Mouse (Mus musculus): ENCODE measurements around the gene Tbx2. TPM values are rescaled to one million over a fixed set of nuclear protein-coding genes. Genes with fewer than 3 reads are reported as not detected.

Gene Tbx2
- polyA plus RNA-seq (2015; fragmentation: Nextera tagmentation; extraction: Ambion mirVana): 40.9 and 44.9 TPM in 2 replicates

DNA sequence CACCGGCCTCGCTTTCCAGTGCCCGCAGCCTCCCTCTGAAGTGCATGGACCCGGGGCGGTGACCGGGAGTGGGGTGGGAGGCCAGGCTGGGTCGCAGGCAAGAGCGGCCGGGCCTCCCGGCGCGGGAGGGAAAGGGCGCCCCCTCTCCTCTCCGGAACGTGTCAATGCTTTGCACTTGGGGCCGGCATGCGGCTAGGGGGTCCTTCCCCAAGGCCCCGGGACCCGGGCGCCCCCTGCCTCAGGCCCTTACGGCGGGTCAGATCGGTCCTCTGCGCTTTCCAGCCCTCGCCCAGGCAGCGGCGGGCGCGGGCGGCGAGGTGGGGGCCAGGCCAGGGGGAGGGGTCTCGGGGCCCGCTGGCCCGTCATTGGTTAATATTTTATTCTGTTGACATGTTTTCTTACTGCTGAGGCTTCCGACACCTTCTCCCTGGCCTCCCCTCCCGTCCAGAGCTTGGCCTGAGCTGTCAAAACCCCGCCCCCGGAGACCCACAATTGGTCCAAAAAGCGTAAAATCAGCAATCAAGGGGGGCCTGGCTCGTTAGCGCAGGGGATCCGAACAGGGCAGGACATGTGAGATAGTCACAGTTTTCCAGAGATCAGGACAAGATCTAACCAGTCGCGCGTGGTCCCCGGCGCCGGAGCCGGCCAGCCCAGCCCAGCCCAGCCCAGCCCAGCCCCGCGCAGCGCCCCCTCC is at the start of gene Tbx2:
Gene Tbx2, plus strand, starts transcription at position 321 of the 694 bp plus-strand sequence.
- H3K9me3 ChIP-seq: no peaks in the 10 kb centered on the region
- ATAC-seq (ENCODE audit: borderline replicate concordance, extremely low read depth, low FRiP score, low TSS enrichment): peak; percentile 89
- under 1% methylated on average over 42 of the region's 52 CpGs for WGBS
- H3K4me2 ChIP-seq: peak within 1 kb of the TSS; percentile 87
- H3K36me3 ChIP-seq: no peaks in the 10 kb centered on the region
- peak within 1 kb of the TSS; percentile 64 for H3K4me3 ChIP-seq
- peak within 1 kb of the TSS; percentile 74 for H3K9ac ChIP-seq
- peaks cover 41% of the 10 kb centered on the region for H3K4me1 ChIP-seq
- peaks cover 84% of the 10 kb centered on the region for H3K27me3 ChIP-seq
- H3K27ac ChIP-seq: peak within 1 kb of the TSS; percentile 97

DNA sequence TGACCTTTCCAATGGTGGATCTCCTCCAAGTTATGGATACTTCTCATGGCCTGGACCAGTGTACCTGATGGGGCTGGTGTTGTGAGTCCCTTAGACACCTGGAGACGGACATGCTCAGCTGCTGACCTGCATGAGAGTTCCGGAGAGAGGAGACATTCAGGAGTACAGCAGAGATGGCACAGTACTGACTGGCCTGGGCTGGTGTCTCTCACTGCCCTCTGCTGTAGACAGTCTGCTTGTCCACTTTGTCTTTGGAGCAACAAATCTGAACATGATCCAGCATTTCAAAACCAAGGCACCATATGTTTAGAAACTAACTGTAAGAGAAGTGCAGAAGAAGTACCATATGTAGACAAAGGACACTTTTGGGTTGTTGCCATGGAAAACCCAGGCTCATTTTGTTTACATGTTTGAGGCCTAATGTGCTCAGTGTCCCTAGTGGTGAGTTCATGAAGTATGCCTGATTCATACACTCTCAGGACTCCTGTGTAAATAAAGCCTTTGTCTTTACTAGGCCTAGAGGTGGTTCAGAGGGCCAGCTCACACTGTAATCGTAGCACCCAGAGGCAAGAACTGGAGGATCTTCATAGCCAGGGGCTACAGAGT is 46.1 kb upstream of the Tbx2 start:
- Histone ChIP-seq H3K4me1 (peaks cover 28% of the 10 kb centered on the region), H3K27ac (peak overlapping the region; percentile 82), H3K4me2 (no peak overlapping the region), H3K9ac (no peak overlapping the region), H3K36me3 (no peaks in the 10 kb centered on the region), H3K27me3 (no peaks in the 10 kb centered on the region), H3K9me3 (no peaks in the 10 kb centered on the region), H3K4me3 (no peak overlapping the region)
- WGBS: 61% methylated on average over 3 of the region's 3 CpGs
- peak; percentile 79 for ATAC-seq (ENCODE audit: borderline replicate concordance, extremely low read depth, low FRiP score, low TSS enrichment)

DNA sequence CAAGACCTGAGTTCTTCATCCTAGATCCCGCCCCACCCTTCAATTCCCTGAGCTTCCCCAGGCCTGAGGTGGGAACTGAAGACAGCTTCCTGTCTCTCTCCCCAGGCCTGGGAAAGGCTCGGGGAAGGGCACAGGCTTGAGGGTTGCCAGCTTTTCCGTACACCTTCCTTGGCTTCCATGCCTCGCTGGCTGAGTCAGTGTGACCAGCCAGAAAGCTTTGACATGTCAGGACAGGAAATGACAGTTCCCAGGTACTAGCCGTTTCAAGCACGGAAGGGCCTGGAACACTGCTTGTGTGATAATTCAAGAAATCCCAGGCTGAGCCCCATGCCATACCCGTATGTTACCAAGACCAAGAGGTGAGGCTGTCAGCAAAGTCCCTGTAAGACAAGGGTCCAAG is 42.6 kb upstream of the Tbx2 start:
- ATAC-seq (ENCODE audit: borderline replicate concordance, extremely low read depth, low FRiP score, low TSS enrichment): no peak
- Histone ChIP-seq H3K27ac (no peak overlapping the region), H3K9me3 (no peaks in the 10 kb centered on the region), H3K36me3 (no peaks in the 10 kb centered on the region), H3K9ac (no peak overlapping the region), H3K27me3 (no peaks in the 10 kb centered on the region), H3K4me3 (no peak overlapping the region), H3K4me1 (peaks cover 43% of the 10 kb centered on the region), H3K4me2 (no peak overlapping the region)
- WGBS: 71% methylated on average over 7 of the region's 7 CpGs

DNA sequence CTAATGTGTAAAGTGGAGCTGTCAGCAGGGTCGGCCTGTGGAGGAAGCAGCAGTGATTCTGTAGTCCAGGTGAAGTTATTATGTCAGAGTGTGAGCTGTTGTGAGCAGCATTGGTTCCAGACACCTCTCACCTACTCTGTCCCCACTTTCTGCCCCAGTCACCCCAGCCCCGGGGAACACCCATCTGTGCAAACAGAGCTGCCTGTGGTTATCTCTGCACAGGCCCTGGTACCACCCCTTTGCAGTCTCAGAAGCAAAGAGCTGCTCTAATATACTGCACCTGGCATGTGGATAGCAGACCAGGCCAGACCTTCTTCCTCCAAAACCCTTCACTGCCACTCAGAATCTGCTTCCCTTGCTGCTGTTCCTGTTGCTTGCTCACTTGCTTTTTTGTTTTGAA is 42.1 kb upstream of the Tbx2 start:
- Histone ChIP-seq H3K27ac (peak overlapping the region; percentile 86), H3K9ac (no peak overlapping the region), H3K36me3 (no peaks in the 10 kb centered on the region), H3K4me1 (peaks cover 42% of the 10 kb centered on the region), H3K4me2 (no peak overlapping the region), H3K27me3 (no peaks in the 10 kb centered on the region), H3K9me3 (no peaks in the 10 kb centered on the region), H3K4me3 (no peak overlapping the region)
- no peak for ATAC-seq (ENCODE audit: borderline replicate concordance, extremely low read depth, low FRiP score, low TSS enrichment)
- 53% methylated on average over 2 of the region's 2 CpGs for WGBS

DNA sequence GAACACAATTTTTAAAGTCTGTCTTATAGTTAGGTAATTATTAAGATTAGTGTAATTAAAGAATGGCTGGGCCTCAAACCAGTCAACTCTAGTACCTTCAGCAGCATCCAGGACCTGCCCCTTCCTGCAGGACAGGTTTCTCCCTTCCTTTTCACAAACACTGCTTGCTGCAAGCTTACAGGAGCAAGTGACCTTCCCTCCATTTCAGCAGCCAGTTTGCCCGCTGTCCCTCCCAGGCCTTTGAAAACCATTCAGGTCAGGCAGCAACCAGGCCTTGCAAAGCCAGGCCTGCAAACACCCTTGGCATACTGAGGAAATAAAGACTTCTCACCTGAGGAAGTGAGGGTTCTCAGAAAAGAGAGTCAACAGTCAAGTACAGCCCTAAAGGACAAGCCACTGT is 41.1 kb upstream of the Tbx2 start:
- 61% methylated on average over 1 of the region's 1 CpGs for WGBS
- no peak overlapping the region for H3K4me2 ChIP-seq
- H3K4me1 ChIP-seq: peaks cover 32% of the 10 kb centered on the region
- H3K9ac ChIP-seq: no peak overlapping the region
- no peak overlapping the region for H3K4me3 ChIP-seq
- no peaks in the 10 kb centered on the region for H3K9me3 ChIP-seq
- no peaks in the 10 kb centered on the region for H3K27me3 ChIP-seq
- no peak for ATAC-seq (ENCODE audit: borderline replicate concordance, extremely low read depth, low FRiP score, low TSS enrichment)
- H3K27ac ChIP-seq: peak overlapping the region; percentile 86
- no peaks in the 10 kb centered on the region for H3K36me3 ChIP-seq

DNA sequence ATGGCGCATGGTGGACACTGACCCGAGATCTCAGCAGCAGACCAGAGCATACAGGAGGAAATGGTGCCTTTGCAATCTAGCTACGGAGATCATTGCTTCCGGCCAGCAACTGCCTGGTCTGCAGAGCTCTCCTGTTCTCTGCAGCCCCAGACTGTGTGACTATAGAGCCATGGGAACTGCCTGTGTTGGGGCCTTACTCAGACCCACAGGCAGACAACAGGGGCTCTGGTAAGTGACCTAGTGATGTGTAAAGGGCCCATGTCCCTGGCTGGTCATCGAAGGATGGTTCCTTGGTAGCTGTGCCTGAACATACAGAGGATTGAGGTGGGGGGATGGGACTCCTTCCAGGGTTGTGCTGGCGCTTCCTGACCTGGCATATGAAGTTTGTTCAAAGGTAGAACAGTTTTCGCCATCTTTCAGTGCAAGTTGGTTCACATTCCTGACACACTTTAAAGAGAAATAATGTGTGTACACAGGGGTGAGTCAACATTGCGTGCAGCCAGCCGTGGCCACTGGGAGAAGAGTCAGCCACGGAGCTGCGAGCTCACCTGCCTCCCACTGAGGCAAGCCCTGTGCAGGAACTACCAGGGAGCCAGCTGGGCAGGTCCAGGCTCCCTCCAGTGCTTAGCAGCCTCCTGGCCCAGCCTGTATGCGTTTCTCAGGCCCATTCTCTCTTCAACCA is 39.7 kb upstream of the Tbx2 start:
- no peak overlapping the region for H3K4me2 ChIP-seq
- H3K36me3 ChIP-seq: no peaks in the 10 kb centered on the region
- ATAC-seq (ENCODE audit: borderline replicate concordance, extremely low read depth, low FRiP score, low TSS enrichment): peak; percentile 73
- peaks cover 25% of the 10 kb centered on the region for H3K4me1 ChIP-seq
- 61% methylated on average over 12 of the region's 12 CpGs for WGBS
- peak overlapping the region; percentile 86 for H3K27ac ChIP-seq
- no peaks in the 10 kb centered on the region for H3K27me3 ChIP-seq
- H3K4me3 ChIP-seq: no peak overlapping the region
- no peaks in the 10 kb centered on the region for H3K9me3 ChIP-seq
- no peak overlapping the region for H3K9ac ChIP-seq

DNA sequence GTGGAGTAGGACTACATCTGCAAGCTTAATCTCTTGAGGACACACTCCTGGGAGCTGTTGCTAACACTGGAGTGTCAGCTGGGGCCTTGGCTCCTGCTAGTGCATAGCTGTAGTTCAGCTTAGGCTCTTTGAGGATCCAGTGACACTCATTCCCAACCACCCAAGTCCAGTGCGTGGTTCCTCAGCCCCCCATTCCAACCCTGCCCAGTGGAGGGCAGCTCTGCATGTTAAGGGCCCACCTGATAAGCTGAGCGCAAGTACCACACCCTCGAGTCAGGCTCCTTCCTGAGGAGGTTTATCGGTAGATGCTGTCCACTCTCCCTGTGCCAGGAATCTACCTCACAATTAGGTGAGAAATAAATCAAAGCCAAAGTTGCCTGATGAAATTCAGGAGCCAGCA is 32.9 kb upstream of the Tbx2 start:
- H3K4me1 ChIP-seq: peaks cover 25% of the 10 kb centered on the region
- H3K36me3 ChIP-seq: no peaks in the 10 kb centered on the region
- H3K4me3 ChIP-seq: no peak overlapping the region
- H3K9me3 ChIP-seq: no peaks in the 10 kb centered on the region
- 0 out of 2 replicates have a peak overlapping the region, but pooled peaks have one; percentile 24 for H3K27ac ChIP-seq
- H3K4me2 ChIP-seq: no peak overlapping the region
- H3K27me3 ChIP-seq: no peaks in the 10 kb centered on the region
- no peak for ATAC-seq (ENCODE audit: borderline replicate concordance, extremely low read depth, low FRiP score, low TSS enrichment)
- no peak overlapping the region for H3K9ac ChIP-seq
- 26% methylated on average over 4 of the region's 4 CpGs for WGBS

DNA sequence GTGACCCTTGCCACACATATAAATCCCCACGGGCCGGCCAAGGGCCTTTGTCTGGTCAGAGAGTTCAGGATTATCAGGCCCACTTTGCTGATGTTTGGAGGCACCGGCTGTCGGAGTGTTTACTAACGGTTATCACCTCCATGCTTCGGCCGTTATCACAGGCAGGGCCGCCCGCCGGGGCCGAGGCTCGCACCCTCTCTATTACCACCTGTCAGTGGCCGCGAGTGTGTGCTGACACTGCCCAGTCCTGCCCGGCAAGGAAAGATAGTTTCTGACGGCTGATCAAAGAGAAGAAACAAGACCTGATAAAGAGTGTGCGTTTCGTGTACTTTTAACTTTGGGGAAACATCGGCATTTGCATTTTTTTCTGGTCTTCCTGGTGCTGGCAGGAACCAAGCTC is 32.5 kb upstream of the Tbx2 start:
- H3K4me3 ChIP-seq: no peak overlapping the region
- H3K9me3 ChIP-seq: no peaks in the 10 kb centered on the region
- 13% methylated on average over 19 of the region's 19 CpGs for WGBS
- H3K36me3 ChIP-seq: no peaks in the 10 kb centered on the region
- 0 out of 2 replicates have a peak overlapping the region, but pooled peaks have one; percentile 20 for H3K27ac ChIP-seq
- no peak; the same call in 1 of the 2 replicates for ATAC-seq (ENCODE audit: borderline replicate concordance, extremely low read depth, low FRiP score, low TSS enrichment)
- H3K4me1 ChIP-seq: peaks cover 25% of the 10 kb centered on the region
- no peaks in the 10 kb centered on the region for H3K27me3 ChIP-seq
- H3K9ac ChIP-seq: no peak overlapping the region
- no peak overlapping the region for H3K4me2 ChIP-seq

DNA sequence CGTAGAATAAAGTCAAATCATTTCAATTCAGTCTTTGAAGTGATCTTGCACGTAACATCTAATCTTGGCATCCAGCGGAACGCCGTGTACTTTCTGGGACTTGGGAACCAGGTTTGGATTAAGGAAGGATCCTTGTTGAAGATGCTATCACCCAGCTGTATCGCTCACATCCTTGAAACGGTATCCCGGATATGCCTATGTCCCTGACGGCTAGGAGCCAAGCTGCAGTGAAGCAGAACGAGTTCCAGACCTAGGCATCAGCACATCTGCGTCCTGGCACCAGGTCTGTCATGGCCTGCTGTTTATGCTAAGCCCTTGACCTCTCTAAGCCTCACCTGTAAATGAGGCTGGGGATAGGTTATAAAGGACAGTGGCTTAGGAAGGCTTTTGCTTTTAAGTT is 32.0 kb upstream of the Tbx2 start:
- no peak for ATAC-seq (ENCODE audit: borderline replicate concordance, extremely low read depth, low FRiP score, low TSS enrichment)
- Histone ChIP-seq H3K27me3 (no peaks in the 10 kb centered on the region), H3K4me2 (no peak overlapping the region), H3K27ac (0 out of 2 replicates have a peak overlapping the region, but pooled peaks have one; percentile 20), H3K9ac (no peak overlapping the region), H3K4me3 (no peak overlapping the region), H3K4me1 (peaks cover 27% of the 10 kb centered on the region), H3K9me3 (no peaks in the 10 kb centered on the region), H3K36me3 (no peaks in the 10 kb centered on the region)
- 43% methylated on average over 11 of the region's 11 CpGs for WGBS

DNA sequence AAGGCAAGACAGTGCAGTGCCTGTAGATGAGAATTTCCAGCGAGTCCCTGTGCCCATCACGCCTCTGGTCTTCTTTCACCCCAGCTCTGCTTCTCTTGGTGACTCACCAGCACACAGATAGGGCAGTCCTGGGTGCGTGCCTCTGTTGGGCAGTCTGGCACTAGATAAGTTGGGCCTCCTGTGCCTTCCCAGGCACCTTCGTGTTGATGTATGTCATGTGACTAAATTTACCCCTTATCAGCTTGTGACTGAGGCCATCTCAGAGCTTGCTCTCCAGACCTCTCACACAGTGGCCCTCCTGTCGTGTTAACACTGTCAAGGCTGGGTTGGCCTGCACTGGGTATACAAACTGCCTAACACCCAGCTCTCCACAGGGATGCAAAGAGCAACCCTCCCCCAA is 28.3 kb upstream of the Tbx2 start:
- no peaks in the 10 kb centered on the region for H3K36me3 ChIP-seq
- H3K9me3 ChIP-seq: no peaks in the 10 kb centered on the region
- 52% methylated on average over 5 of the region's 5 CpGs for whole genome bisulfite sequencing
- H3K9ac ChIP-seq: no peak overlapping the region
- peak; percentile 52; the same call in 1 of the 2 replicates for ATAC-seq (ENCODE audit: borderline replicate concordance, extremely low read depth, low FRiP score, low TSS enrichment)
- no peaks in the 10 kb centered on the region for H3K27me3 ChIP-seq
- H3K4me1 ChIP-seq: peaks cover 45% of the 10 kb centered on the region
- H3K27ac ChIP-seq: no peak overlapping the region
- no peak overlapping the region for H3K4me2 ChIP-seq
- no peak overlapping the region for H3K4me3 ChIP-seq

DNA sequence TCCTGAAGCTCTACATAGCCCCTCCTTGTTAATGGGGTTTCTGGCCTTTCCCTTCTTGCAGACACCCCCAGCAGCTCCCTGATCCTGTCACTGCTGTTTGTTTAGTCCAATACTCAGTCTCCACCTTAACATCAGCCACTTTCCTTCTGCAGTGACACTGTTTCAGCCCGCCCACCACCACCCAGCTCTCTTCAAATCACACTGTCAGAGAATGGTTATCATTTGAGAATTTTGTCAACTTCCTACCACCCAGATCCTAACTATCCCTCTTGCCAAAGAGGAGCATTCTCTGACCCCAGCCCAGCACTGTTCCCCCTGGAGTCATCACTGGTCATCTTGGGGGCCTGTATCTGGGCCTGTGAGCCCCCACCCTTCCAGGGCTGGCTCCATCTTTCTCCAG is 26.6 kb upstream of the Tbx2 start:
- no peak overlapping the region for H3K4me2 ChIP-seq
- no peaks in the 10 kb centered on the region for H3K9me3 ChIP-seq
- H3K27ac ChIP-seq: 0 out of 2 replicates have a peak overlapping the region, but pooled peaks have one; percentile 41
- H3K9ac ChIP-seq: no peak overlapping the region
- 58% methylated on average over 1 of the region's 1 CpGs for WGBS
- H3K4me1 ChIP-seq: peaks cover 29% of the 10 kb centered on the region
- no peak for ATAC-seq (ENCODE audit: borderline replicate concordance, extremely low read depth, low FRiP score, low TSS enrichment)
- no peak overlapping the region for H3K4me3 ChIP-seq
- no peaks in the 10 kb centered on the region for H3K36me3 ChIP-seq
- H3K27me3 ChIP-seq: no peaks in the 10 kb centered on the region

DNA sequence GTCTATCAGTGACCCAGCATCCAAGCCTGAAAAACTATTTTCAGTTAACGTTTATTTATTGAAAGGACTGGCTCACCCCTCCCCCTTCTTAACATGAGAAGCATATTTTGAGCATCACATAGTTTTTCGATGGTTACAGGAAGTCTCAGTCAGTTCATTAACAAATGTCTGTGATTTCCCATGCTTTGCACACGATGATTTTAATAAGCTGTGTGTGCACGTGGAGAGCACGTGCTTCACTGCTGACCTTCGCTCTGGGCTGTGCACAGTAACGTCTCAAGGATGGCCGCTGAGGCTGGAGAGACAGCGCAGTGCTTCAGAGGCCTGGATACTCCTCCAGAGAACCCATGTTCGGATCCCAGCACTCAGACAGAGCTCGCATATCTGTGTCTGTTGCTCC is 25.0 kb upstream of the Tbx2 start:
- Histone ChIP-seq H3K4me2 (no peak overlapping the region), H3K4me3 (no peak overlapping the region), H3K36me3 (no peaks in the 10 kb centered on the region), H3K4me1 (peaks cover 26% of the 10 kb centered on the region), H3K27me3 (no peaks in the 10 kb centered on the region), H3K9me3 (no peaks in the 10 kb centered on the region), H3K9ac (no peak overlapping the region), H3K27ac (peak overlapping the region; percentile 42)
- 46% methylated on average over 11 of the region's 11 CpGs for WGBS
- no peak for ATAC-seq (ENCODE audit: borderline replicate concordance, extremely low read depth, low FRiP score, low TSS enrichment)
